Mouse (Mus musculus) hindbrain, embryonic 13.5 days (tissue): ENCODE measurements at regions not wholly inside any gene's neighbourhood (a gene's known extent, or its start where the extent isn't known, plus 50 kb on each side); places are given as distances from the start of the nearest gene placed in this dataset.
A peak's percentile ranks its signal among the peaks of the same experiment; 100 is the strongest.

Experiments
- ATAC-seq: fragments of 200-750 bp; cut with Nextera tagmentation; 2 replicates; pipeline ENCODE4 v1.8.0; 2017; ENCODE audit warnings: moderate TSS enrichment; ENCODE audit not compliant: low FRiP score
- H3K27ac ChIP-seq: fragments of 300-500 bp; sonication (generic); 2 replicates; pipeline ENCODE4 v1.5.1; 2015; ENCODE audit warnings: inconsistent platforms, mild to moderate bottlenecking, moderate library complexity
- H3K27me3 ChIP-seq: fragments of 300-500 bp; sonication (generic); 2 replicates; pipeline ENCODE4 v1.6.1; 2015; ENCODE audit warnings: mild to moderate bottlenecking, inconsistent platforms
- H3K36me3 ChIP-seq: fragments of 300-500 bp; sonication (generic); 2 replicates; pipeline ENCODE4 v1.6.1; 2015; ENCODE audit warnings: mild to moderate bottlenecking, inconsistent platforms
- H3K4me1 ChIP-seq: fragments of 300-500 bp; sonication (generic); replicated peaks from 2 replicates; pipeline ENCODE4 v1.6.1; 2015; ENCODE audit warnings: inconsistent platforms
- H3K4me2 ChIP-seq: fragments of 300-500 bp; sonication (generic); 2 replicates; pipeline ENCODE4 v1.6.1; 2015; ENCODE audit warnings: inconsistent platforms, mild to moderate bottlenecking, moderate library complexity
- H3K4me3 ChIP-seq: fragments of 300-500 bp; sonication (generic); 2 replicates; pipeline ENCODE4 v1.5.1; 2015; ENCODE audit warnings: mild to moderate bottlenecking, inconsistent platforms
- H3K9ac ChIP-seq: fragments of 300-500 bp; sonication (generic); 2 replicates; pipeline ENCODE4 v1.6.1; 2015; ENCODE audit warnings: mild to moderate bottlenecking, inconsistent platforms
- H3K9me3 ChIP-seq: fragments of 300-500 bp; sonication (generic); 2 replicates; pipeline ENCODE4 v1.6.1; 2016; ENCODE audit warnings: inconsistent platforms
- WGBS: fragments of 180-500 bp; shearing (Covaris S2); methylation state at CpG from one replicate; pipeline ENCODE4 v1.1.7; 2015; 5-methylcytosine and 5-hydroxymethylcytosine counted together

DNA sequence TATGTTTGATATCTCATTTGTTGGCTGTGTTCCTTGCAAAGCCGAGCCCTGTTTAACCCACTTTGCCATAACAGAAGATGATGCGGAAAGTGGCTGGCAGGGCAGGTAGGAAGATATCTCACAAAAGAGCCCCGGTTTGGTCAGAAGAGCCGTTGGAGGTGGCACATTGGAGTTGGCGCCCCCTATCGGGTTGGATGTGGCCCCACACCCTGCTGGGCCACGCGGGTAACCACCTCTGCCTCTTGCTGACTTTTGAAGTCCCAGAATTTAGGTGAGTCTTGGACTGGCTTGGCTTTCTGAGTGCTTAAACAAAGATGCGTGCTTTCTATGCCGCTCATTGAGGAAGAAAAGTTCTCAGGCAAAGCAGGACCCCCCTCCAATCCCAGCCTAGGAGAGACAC, 56.1 kb downstream of the Gm4791 start:
- Histone ChIP-seq H3K9me3 (peaks cover 3% of the 10 kb centered on the region; the same call in 1 of the 2 replicates), H3K36me3 (no peaks in the 10 kb centered on the region), H3K4me1 (0 out of 2 replicates have a peak, but pooled peaks cover 4% of the 10 kb centered on the region), H3K4me3 (no peak overlapping the region), H3K27ac (no peak overlapping the region), H3K27me3 (no peaks in the 10 kb centered on the region), H3K4me2 (no peak overlapping the region), H3K9ac (no peak overlapping the region)
- ATAC-seq, result no peak
- WGBS, result 75% methylated on average over 10 of the region's 10 CpGs

DNA sequence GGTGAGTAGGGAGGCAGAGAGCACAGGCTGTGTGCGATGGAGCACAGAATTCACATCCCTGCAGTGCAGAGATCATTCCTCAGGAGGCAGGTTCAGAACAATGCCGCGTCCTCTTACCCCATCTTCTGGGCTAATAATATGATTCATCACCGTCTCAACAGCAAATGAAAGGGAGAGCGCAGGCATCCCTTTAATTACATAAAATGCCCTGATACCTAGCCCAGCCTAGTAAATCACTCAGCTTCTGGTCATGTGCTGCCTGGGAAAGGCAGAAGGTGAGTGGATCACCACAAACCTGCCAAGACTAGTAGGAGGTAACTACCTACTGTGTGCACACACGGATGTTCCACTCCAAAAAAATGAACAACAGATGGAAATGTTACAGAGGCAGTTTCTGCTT, 57.0 kb downstream of the Gm4791 start:
- H3K36me3 ChIP-seq, result no peaks in the 10 kb centered on the region
- no peak overlapping the region for H3K4me2 ChIP-seq
- WGBS, result 53% methylated on average over 6 of the region's 6 CpGs
- no peak for ATAC-seq
- H3K9ac ChIP-seq, result no peak overlapping the region
- no peak overlapping the region for H3K27ac ChIP-seq
- H3K4me1 ChIP-seq, result 0 out of 2 replicates have a peak, but pooled peaks cover 4% of the 10 kb centered on the region
- no peaks in the 10 kb centered on the region for H3K27me3 ChIP-seq
- no peaks in the 10 kb centered on the region for H3K9me3 ChIP-seq
- no peak overlapping the region for H3K4me3 ChIP-seq

DNA sequence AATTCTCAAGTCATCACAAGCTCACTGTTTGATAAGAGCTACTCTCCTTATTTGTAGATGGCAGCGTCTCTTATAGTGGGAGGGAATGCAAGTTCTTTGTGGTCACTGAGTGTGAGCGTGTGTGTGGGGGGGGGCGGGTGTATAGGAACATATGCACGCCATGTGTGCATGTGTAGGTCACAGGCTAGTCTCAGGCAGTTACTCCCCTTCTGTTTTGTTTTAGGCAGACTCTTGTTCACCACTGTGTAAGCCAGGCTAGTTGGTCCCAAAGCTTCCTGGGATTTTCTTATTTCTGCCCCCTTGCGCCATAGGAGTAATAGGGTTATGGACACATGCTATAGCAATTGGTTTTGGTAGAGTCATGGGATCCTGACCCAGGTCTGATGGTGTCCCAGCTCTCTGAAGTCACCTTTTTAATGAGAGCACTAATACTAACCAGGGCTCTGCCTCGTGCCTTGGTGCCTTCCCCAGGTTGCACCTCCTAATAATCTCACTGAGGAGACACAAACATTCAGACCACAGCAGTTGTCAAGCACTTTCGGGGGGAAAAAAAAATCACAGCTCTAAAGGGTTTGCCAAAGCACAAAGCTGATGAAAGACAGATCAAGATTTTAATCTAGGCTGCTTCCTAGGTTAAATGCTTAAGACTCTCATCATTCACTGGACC, 60.9 kb downstream of the Gm4791 start:
- Histone ChIP-seq H3K4me2 (no peak overlapping the region), H3K9ac (no peak overlapping the region), H3K27me3 (no peaks in the 10 kb centered on the region), H3K4me3 (no peak overlapping the region), H3K36me3 (no peaks in the 10 kb centered on the region), H3K9me3 (no peaks in the 10 kb centered on the region), H3K4me1 (peaks cover 7% of the 10 kb centered on the region), H3K27ac (no peak overlapping the region)
- no peak for ATAC-seq
- WGBS, result 83% methylated on average over 7 of the region's 7 CpGs

DNA sequence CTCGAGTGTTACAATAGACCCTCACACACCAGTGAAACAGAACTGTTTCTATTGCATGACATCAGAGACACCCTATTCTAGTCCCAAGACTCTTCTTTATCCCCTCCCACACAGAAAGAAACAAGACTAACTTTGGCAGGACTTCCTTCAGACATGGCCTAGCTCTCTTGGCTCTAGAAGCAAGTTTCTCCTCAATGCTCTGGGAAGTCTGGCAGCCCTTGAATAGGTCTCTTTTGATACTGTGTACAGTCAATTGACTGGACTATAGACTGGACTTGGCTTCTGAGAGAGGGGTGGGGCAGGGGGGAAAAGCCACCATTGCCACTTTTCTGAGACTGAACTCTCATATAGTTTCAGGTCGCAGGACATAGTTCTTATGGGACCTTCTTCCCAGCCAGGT, 62.2 kb downstream of the Gm4791 start:
- 77% methylated on average over 2 of the region's 2 CpGs for WGBS
- Histone ChIP-seq H3K27me3 (no peaks in the 10 kb centered on the region), H3K9ac (no peak overlapping the region), H3K4me1 (peaks cover 9% of the 10 kb centered on the region), H3K36me3 (no peaks in the 10 kb centered on the region), H3K4me2 (no peak overlapping the region), H3K4me3 (no peak overlapping the region), H3K27ac (no peak overlapping the region), H3K9me3 (no peaks in the 10 kb centered on the region)
- no peak for ATAC-seq

DNA sequence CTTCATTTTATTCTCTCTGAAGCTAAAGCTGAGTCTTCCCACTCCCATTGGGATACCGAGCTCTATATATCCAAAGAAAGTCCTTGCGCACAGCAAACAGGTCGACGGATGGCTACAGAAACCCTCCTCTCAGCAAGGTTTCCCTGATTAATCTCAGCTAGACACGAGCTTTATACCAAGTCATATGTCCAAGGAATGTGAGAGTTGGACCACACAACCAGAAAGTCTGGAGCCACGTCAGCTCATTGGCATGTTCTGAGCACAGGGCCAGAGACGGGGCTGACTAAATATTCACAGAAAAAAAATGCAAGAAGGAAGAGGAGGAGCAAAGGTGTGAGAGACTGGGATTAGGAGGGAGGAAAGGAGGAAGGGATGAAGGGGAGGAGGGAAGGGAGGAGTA, 64.0 kb downstream of the Gm4791 start:
- H3K36me3 ChIP-seq, result no peaks in the 10 kb centered on the region
- no peak overlapping the region for H3K27ac ChIP-seq
- no peak overlapping the region for H3K4me3 ChIP-seq
- H3K9me3 ChIP-seq, result no peaks in the 10 kb centered on the region
- no peak overlapping the region for H3K9ac ChIP-seq
- no peak for ATAC-seq
- H3K27me3 ChIP-seq, result no peaks in the 10 kb centered on the region
- H3K4me1 ChIP-seq, result peaks cover 6% of the 10 kb centered on the region
- WGBS, result 85% methylated on average over 7 of the region's 7 CpGs
- H3K4me2 ChIP-seq, result no peak overlapping the region

DNA sequence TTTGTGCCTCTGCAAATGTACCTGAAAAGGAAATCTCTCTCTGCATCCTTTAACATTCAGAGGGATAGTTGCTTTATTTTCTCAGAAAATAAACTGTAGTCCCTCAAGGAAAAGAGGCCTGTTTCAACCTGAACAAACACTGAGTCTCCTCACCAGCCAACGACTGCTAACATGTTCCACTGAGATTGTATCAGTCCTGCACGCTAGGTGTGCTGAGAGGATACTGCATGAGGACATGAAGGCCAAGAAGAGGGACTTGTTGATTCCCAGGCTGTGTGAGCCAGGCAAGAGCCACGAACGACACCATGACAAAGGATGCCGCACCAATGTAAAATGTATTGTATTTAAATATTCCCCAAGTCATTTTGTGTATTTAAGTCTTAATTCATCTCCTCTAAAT, 65.2 kb downstream of the Gm4791 start:
- no peak for ATAC-seq
- 68% methylated on average over 5 of the region's 5 CpGs for WGBS
- H3K9me3 ChIP-seq, result no peaks in the 10 kb centered on the region
- no peak overlapping the region for H3K4me2 ChIP-seq
- H3K9ac ChIP-seq, result no peak overlapping the region
- no peaks in the 10 kb centered on the region for H3K36me3 ChIP-seq
- H3K4me1 ChIP-seq, result peaks cover 6% of the 10 kb centered on the region
- no peaks in the 10 kb centered on the region for H3K27me3 ChIP-seq
- no peak overlapping the region for H3K4me3 ChIP-seq
- no peak overlapping the region for H3K27ac ChIP-seq

DNA sequence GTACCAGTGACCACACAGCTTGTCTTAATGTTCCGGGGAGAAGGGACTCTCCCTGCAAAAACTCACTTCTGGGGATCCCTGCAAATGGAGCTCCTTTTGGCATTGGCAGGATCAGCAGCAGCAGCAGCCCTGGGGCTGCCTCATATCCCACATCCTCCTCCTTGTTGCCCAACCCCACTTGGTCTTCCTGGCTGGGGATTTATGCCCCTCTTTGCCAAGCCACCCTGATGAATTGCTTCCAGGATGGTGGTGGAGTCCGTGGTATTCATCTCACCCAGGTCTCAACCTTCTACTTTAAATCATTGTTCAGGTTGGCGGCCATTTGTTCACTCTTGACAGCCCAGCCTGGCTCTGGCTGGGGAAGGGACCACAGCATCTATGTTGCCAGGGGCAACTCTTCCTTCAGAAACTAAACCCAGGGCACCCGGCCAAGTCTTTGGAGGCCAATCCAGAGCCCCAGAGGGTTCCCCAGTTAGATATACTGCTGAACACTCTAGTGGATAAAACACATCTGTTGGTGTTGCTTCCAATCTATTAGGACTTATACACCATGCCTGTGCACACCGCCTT, 66.0 kb downstream of the Gm4791 start:
- Histone ChIP-seq H3K27me3 (no peaks in the 10 kb centered on the region), H3K9me3 (no peaks in the 10 kb centered on the region), H3K27ac (no peak overlapping the region), H3K36me3 (no peaks in the 10 kb centered on the region), H3K4me2 (no peak overlapping the region), H3K9ac (no peak overlapping the region), H3K4me3 (no peak overlapping the region), H3K4me1 (peaks cover 12% of the 10 kb centered on the region)
- ATAC-seq, result no peak
- 58% methylated on average over 5 of the region's 5 CpGs for WGBS

DNA sequence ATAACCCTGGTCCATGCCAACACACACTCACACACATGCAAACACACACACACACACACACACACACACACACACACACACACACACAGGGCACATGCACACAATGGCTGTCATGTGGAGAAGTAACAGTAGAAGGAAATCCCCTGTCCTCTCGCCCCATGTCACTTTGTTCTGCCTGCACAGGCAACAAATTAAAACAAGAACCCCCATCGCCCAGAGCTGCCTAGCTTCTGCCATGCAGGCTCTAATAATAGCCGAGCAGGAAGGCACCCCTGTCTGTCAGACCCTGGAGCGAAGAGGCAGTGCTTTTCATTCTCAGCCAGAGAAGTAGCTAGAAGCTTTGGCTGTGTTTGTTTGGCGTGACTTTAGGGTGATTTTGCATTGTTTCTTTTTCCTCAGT, 70.9 kb downstream of the Gm4791 start:
- H3K36me3 ChIP-seq, result no peaks in the 10 kb centered on the region
- no peak for ATAC-seq
- H3K9me3 ChIP-seq, result no peaks in the 10 kb centered on the region
- peaks cover 19% of the 10 kb centered on the region for H3K4me1 ChIP-seq
- no peak overlapping the region for H3K4me2 ChIP-seq
- H3K9ac ChIP-seq, result no peak overlapping the region
- H3K27ac ChIP-seq, result peak overlapping the region; percentile 58; the same call in 1 of the 2 replicates
- H3K27me3 ChIP-seq, result no peaks in the 10 kb centered on the region
- WGBS, result 9% methylated on average over 5 of the region's 5 CpGs
- no peak overlapping the region for H3K4me3 ChIP-seq

DNA sequence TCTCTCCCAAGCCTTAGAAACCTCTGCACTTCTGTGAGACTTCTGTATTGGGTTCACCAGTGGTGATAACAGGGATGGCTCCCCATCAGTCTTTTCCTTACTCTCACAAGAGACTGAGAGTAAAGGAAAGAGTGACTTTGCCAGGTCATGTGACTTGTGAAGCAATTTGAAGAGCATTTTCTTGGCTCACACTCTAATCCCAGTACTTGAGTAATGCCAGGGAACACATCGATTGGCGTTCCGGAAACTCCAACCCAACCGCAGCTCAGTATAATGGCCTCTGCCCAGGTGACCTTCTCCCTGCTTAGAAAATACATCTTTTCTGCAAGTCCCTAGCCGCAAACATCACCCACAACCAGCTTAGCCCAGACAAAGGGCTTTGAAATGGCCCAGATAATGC, 72.4 kb downstream of the Gm4791 start:
- Histone ChIP-seq H3K36me3 (no peaks in the 10 kb centered on the region), H3K4me1 (peaks cover 28% of the 10 kb centered on the region), H3K27me3 (no peaks in the 10 kb centered on the region), H3K4me3 (no peak overlapping the region), H3K4me2 (no peak overlapping the region), H3K9me3 (no peaks in the 10 kb centered on the region), H3K9ac (no peak overlapping the region), H3K27ac (no peak overlapping the region)
- whole genome bisulfite sequencing, result 93% methylated on average over 5 of the region's 5 CpGs
- no peak for ATAC-seq

DNA sequence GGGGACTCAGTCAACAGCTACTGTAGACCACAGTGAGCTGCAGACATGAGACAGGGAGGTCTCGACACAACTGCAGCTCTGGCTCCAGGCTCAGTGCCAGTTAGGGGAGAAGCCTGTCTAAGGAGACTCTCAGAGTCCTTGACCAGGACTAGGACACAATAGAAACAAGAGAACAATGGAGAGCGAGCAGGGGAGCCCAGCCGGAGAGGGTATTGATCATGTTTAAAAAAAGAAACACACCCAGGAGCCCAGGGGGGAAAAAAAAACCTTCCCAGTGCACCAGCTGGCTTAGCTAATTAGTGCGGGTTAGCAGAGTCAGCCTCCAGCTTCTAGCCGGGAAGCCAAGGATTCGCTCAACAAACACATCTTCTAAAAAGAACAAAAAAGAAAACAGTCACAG, 78.4 kb downstream of the Gm4791 start:
- 5% methylated on average over 6 of the region's 6 CpGs for WGBS
- Histone ChIP-seq H3K27ac (0 out of 2 replicates have a peak overlapping the region, but pooled peaks have one; percentile 3), H3K4me3 (no peak overlapping the region), H3K36me3 (no peaks in the 10 kb centered on the region), H3K4me1 (peaks cover 23% of the 10 kb centered on the region), H3K9me3 (peaks cover 4% of the 10 kb centered on the region; the same call in 1 of the 2 replicates), H3K27me3 (no peaks in the 10 kb centered on the region; the same call in 1 of the 2 replicates), H3K4me2 (no peak overlapping the region), H3K9ac (no peak overlapping the region)
- no peak for ATAC-seq

DNA sequence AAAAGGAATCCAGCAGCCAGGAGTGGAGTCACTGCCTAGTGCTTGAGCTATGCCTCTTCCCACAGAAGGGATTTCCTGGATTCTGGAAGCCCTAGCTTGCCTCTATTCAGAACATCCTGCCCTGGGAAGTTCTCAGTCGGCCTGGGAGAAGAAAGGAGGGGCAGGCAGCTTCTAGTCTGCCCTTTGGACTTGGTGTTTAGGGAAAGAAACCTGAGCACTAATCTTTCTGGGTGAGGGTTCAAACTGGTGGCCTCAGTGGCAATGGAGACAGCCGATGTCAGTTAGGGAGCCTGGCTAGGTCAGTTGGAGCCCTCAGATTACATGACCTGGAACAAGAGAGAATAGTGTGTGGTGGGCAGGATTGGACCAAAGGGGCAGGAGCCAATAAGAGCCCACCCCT, 78.9 kb downstream of the Gm4791 start:
- WGBS, result 40% methylated on average over 2 of the region's 2 CpGs
- no peak overlapping the region for H3K4me3 ChIP-seq
- 0 out of 2 replicates have a peak overlapping the region, but pooled peaks have one; percentile 3 for H3K27ac ChIP-seq
- H3K27me3 ChIP-seq, result no peaks in the 10 kb centered on the region; the same call in 1 of the 2 replicates
- H3K9ac ChIP-seq, result no peak overlapping the region
- peaks cover 4% of the 10 kb centered on the region; the same call in 1 of the 2 replicates for H3K9me3 ChIP-seq
- H3K36me3 ChIP-seq, result no peaks in the 10 kb centered on the region
- ATAC-seq, result no peak
- peaks cover 23% of the 10 kb centered on the region for H3K4me1 ChIP-seq
- no peak overlapping the region for H3K4me2 ChIP-seq

DNA sequence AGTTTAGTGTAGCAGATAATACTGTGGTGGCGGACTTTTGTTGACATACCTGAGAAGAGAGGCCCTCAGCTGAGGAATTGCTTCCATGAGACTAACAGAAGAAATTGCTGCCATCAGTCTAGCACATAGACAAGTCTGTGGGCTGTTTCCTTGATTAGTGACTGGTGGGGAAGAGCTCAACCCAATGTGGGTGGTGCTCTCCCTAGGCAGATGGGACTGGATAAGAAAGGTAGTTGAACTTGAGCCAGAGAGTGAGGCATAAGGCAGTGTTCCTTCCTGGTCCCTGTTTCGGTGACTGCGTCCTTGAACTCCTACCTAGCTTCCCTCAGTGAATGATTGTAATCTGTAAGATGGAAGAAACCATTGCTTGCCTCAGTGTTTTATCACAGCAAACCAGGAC, 79.4 kb downstream of the Gm4791 start:
- H3K4me1 ChIP-seq, result peaks cover 23% of the 10 kb centered on the region
- no peak overlapping the region for H3K9ac ChIP-seq
- peaks cover 4% of the 10 kb centered on the region; the same call in 1 of the 2 replicates for H3K9me3 ChIP-seq
- ATAC-seq, result no peak
- H3K4me3 ChIP-seq, result no peak overlapping the region
- H3K4me2 ChIP-seq, result no peak overlapping the region
- H3K27ac ChIP-seq, result no peak overlapping the region
- 89% methylated on average over 3 of the region's 3 CpGs for WGBS
- H3K36me3 ChIP-seq, result no peaks in the 10 kb centered on the region
- no peaks in the 10 kb centered on the region; the same call in 1 of the 2 replicates for H3K27me3 ChIP-seq

DNA sequence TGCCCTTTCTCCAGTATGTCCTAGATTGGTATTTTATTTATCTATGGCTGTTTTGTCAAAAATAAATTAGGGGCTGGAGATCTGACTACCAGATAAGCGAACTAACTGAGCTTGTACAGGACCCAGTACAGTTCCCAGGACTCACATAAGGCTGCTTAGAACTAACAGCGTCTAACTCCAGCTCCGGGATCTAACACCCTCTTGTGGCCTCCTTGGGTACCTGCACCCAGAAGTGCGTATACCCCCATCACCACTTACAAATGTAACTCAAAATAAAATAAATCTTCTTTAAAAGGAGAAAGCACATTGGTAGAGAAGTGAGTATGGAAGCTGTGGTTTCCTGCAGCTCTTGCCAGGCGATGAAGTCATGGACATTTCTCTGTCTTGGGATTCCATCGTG, 82.9 kb downstream of the Gm4791 start:
- H3K4me1 ChIP-seq, result peaks cover 10% of the 10 kb centered on the region
- no peak for ATAC-seq
- no peak overlapping the region for H3K4me2 ChIP-seq
- H3K27me3 ChIP-seq, result no peaks in the 10 kb centered on the region; the same call in 1 of the 2 replicates
- no peaks in the 10 kb centered on the region for H3K36me3 ChIP-seq
- WGBS, result 98% methylated on average over 6 of the region's 6 CpGs
- peaks cover 4% of the 10 kb centered on the region; the same call in 1 of the 2 replicates for H3K9me3 ChIP-seq
- no peak overlapping the region for H3K9ac ChIP-seq
- no peak overlapping the region for H3K27ac ChIP-seq
- H3K4me3 ChIP-seq, result no peak overlapping the region
